Mouse (Mus musculus): ENCODE data around the gene Aifm2.

GRCm38 (mm10) chr10:61697028-61697427, 18.0 kb upstream of the Aifm2 start:
- TF ChIP-seq POLR2A (IDR thresholded peaks at IDR 0.05; ENCODE audit: borderline replicate concordance, low read depth, low read length) (no peak), CTCF (IDR thresholded peaks at IDR 0.05; ENCODE audit: low read depth, low read length) (no peak)
